Mouse (Mus musculus) cerebellum, postnatal 25 days (tissue): ENCODE measurements around the gene Hoxa3.

Experiments
- DNase-seq, 2 experiments: peaks; one replicate each; pipeline ENCODE4 v3.0.0; 2021; ENCODE audit warnings: mixed read lengths in 2 of 2

Gene Hoxa3

DNA sequence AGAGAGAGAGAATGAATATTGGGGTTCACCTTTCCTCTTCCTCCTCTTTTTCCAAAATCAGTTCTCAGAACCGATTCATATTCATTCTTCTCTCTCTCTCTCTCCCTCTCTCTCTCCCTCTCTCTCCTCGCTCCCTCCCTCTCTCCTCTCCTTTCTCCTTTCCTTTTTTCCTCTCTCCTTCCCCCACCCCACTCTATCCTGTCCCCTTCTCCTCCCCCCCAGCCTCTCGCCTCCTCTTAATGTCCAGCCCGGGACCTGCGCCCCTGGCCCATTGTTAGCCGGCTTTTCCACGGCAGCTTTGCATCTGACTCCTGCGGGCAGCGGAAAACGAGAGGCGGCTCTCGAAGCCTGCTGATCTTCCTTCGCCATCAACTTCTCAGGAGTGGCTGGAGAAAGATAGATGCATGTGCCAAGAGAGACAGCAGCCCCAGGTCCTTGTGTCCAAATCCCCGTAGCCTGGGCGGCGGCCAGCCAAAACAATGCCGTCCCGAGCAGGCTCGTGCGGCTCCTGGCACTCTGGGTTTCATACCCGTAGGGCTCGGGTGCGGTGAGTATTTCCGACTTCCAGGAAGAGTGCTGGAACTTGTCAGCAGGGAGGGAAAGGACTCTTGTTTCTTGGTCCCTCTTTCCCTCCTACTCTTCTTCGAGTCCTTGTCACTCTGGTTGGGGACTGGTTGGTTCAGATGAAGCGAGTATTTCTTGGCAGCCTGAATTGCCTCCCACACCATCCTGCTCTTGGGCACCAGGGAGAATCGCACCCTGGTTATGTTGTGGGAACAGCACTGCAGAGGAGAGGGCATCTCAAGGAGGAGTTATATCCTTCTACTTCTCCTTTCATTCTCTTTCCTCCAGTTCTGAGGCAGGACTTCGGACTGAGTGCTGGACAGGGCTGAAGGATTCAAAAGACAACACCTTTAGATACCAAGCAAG, 47.4 kb downstream of the Hoxa3 start:
- no peak for DNase-seq

DNA sequence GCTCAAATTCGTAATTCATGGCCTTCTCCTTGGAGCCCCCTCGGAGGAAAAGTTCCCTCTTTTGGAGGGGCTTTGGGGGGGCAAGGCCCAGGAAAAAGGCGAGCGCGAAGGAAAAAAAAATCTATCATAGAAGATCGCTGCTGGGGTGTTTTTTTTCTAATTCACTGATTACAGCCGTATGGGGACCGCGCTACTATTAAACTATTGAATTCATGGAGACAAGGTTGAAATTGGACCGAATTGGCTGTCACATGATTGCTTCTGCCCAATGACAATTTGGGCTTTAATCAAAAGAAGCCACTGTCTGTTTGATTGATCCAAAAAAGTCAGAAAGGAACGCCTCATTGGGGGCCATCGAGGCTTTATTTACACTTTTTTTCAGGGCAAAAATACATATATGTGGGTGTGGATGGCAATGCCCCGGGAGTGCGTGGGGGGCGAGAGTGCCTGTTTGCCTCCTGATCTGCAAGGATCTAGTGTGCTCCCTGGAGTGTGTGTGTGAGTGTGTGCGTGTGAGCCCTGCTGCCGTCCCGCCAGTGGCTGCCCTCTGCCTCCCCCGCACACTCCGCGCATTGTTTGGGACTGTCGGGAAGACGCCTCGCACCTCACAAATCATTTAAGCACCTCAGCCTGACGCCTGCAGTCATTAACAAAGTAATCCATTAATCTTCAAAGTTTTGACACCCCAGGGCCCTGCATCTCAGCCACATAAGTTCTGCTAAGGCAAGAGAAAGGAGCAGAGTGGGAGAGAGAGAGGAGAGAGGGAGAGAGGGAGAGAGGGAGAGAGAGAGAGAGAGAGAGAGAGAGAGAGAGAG, 48.3 kb downstream of the Hoxa3 start, which contains the start of gene Hoxa2:
Gene Hoxa2, minus strand, starts transcription at position 206 of the 815 bp plus-strand sequence.
- no peak for DNase-seq

DNA sequence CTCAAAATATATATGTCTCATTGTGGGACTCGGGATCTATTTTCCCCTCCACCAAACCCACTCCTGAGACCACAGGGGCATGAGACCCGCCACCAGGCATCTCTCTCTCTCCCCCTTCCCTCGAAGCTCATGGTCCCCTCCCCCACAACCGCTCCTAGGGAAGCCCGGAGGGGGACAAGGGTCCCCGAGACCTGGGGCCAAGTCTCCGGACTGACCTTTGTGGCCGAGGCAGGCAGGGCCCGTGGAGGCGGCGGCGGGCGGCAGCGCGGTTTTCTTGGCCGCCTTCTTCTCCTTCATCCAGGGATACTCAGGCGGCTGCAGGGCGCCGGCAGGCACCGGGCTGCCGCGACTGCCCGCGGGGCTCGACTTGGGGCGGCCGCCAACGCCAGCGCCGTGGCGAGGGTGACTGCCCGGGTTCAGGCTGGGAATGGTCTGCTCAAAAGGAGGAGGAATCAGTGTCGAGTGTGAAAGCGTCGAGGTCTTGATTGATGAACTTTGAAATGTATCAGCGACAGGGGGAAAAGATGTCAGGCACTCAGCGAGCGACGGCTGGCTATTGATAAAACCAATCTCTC, 49.0 kb downstream of the Hoxa3 start:
- DNase-seq, result peak in 1 of 2 experiments; percentile 12

DNA sequence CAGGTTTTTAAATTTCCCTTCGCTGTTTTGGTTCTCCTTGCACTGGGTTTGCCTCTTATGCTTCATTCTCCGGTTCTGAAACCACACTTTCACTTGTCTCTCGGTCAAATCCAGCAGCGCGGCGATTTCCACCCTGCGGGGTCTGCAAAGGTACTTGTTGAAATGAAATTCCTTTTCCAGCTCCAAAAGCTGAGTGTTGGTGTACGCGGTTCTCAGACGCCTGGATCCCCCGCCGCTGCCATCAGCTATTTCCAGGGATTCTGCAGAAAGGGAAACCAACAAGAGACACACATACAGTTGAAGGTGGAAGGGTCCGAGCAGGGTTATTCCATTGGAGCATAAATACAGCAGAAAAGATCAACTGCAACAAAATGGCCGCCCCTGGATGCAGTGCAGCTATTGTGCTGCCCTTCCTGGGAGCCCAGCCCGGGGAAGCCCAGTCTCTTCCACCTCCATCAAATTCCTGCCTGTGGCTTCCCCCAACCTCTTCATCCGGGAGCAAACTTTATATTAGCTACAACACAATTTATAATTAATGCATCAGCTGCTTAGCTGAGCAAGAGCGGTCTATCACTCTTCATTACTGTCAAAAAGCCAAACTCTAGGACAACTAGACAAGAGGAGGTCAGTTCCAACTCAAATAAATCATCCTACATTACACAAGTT, 49.6 kb downstream of the Hoxa3 start:
- peak in 1 of 2 experiments; percentile 12 for DNase-seq

DNA sequence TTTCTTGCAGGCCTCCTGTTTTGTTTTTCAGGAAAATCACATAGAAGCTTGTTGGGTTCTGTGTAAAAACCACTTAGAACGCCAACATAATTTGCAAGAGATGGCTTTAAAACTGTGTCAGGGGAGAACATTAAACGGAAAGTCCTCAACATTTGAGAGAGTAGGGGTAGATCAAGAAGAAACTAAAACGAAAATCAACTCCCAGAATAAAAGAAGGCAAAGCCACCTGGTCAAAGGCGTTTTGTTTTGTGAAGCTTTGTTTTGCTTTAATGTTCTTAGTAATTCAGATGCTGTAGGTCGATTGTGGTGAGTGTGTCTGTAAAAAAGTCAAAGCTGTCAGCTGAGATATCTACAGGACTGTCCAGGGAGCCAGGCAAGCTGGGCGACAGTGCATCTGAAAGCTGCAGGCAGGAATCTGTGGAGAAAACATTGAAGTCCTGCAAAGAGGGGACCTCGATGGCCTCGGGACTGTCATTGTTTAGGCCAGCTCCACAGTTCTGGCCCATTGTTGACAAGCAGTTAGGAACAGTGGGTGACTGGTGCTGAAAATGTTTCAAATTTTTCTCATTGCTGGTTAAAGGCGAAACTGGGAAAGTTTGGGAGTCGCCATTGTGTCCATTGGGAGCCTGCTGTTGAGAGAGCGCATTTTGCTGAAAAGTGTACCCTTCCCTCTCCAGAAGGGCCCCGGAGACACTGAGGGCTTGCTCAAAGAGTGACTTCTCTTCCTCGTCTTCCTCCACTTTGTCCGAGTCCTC, 50.3 kb downstream of the Hoxa3 start:
- DNase-seq, result peak in 1 of 2 experiments; percentile 16

DNA sequence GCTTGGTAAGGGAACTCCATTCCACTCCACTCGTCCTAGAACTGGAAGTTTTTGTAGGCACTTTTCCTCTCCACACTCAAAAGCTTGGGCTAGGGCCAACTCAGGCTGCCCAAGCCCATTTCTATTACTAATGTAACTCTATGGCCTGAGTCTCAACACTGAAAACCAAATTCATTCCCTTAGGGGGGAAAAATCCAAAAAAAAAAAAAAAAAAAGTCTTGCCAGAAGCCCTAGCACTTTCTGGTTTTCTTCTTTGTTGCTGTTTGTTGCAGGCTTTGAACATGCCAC, 51.1 kb downstream of the Hoxa3 start:
- no peak for DNase-seq

DNA sequence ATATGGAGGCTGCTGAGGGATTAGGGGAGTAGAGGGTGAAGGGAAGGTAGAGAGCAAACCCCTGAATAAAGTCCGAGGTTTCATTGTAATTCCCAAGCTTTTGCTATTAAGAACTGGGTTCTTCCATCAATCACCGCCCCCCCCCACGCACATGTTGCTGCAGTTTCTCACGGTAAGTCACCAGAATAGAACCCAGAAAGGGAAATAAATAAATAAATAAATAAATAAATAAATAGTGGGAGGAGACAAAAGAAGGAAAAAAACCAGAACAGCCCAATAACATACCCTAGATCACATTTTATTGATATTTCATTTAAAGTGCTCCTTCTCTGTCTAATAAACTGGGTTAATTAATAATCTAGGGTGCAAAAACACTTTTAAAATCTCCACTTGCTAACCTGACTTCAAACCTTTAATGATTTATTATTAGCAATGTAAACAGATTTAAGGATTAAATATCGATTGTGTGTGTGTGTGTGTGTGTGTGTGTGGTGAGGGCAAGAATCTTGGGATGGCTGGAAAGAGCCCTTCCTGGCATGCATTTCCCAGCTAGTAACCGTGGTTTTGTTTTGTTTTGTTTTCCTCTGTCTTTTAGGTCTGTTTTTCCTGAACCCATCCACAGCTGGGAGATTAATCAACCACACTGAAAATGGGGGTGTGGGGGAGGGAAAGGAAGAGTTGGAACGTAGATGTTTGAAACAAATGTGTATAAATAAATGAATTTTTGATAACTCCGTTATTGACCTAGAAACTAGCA, 51.6 kb downstream of the Hoxa3 start:
- no peak for DNase-seq

DNA sequence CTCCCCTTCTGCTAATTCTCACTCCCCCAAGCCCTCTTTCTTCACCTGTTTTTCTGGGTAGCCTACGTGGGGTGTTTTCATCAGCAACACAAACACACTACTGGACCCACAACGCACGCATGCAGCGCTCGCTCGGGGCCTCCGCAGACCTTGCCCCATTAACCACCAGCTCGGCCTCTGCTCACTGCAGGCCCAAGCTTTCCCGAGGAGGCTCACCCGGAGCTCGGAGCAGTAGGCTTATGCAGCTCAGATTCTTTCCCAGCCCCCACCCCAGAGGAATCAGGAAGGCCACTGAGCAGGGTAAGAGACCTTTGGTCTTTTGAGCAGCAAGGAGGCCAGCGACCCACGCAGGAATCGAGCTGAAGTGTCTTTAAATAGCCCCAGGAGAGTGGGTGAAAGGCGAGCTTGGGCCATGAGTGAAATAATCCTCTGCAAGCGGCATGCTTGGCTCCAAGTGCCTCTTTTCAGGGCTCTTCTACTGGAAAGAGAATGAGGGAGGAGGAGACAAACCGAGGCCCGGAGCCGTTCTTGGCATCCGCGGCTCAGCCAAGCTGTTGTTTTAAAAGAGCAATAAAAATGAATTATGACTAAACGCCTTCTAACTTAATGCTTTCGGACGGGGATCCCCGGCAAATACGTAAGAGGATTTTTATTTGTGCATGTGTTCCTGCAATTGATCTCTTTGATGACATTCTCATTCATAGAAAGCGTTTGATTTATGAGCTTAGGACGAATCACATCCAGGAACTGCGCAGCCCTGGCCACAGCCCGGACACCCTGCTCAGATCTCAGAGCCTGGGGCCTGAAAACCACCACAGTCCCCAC, 52.4 kb downstream of the Hoxa3 start:
- no peak for DNase-seq

DNA sequence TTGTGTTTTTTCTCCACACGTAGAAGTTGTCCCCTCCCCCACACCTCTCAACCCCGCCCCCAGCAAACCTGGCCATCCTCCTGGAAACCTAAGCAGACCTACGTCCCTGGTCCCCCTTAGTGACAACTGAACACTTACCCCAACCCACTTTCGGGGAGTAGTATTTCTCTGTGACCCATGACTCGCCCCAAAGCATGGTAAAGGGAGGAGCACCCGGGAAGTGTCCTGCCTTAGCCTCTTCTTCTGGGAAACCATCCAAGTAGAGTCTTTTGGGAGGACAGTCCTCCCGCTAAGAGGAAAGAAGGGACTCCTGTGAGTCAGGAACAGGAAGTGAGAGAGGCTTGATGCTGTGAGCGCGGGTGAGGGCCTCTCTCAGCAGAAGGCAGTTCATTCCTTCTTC, 53.2 kb downstream of the Hoxa3 start:
- no peak for DNase-seq

DNA sequence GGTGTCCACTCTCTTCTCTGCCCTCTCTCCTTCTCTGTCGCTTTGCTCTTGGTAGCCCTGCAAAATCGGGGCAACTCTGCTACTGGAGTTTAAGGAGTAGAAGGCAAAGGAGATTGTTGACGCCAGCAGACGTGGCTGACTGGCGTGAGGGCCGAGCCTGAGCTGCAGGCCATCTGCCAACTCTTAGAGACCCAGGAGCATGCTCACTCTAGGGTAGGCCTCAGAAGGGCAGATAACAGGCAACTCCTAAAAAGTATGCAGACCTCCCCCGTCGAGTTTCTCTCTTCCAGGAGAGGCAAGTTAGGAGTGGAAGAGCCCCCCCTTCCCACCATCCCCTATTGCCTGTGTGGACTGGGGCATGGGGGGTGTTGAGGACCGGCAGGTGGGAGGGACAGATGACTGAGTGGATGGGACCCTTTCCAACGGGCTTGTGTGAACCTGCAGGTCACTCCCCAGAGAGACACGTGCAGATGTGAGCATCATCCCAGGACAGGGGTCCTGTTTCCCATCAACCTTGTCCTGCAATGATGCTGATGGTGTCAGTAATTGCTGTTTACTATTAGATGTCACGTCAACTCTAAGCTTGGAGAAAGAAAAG, 53.9 kb downstream of the Hoxa3 start:
- no peak for DNase-seq

DNA sequence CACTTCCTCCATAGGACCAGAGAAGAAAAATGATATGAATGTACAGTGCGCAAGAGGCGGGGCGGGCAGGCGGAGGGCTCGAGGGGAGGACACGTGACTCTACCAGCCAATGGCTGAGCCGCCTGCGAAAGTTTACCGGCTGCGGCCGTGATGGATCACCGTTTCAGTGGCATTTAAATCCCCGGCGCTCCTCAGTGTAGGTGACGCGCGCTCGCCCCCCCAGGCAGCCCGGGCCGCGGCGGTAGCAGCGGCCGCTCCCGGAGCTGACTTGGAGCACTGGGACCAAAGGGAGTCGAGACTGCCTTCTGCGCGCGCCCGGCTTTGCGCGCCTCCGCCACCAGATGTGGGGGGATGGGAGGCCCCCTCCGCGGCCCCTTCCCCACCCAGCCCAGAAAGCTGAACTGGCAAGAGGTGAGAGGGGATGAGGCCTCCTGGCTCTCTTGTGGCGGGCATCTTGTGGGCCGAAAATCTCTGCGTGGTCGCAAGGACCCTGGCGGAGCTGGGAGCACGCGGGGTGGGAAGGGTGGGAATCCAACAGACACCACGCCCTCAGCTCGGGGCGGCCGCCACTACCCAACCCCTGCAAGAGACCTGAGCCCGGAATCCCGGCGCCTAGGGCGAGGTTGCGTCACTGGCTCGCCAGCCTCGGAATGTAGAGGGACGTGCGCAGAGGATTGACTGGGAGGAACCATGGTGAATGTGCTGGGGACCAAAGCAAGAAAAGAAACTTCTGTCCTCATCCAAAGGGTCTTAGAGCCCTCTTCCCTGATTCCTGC, 54.7 kb downstream of the Hoxa3 start, which contains the start of gene Hoxa1:
Gene Hoxa1, minus strand, starts transcription at position 42 of the 776 bp plus-strand sequence.
- DNase-seq, result no peak

DNA sequence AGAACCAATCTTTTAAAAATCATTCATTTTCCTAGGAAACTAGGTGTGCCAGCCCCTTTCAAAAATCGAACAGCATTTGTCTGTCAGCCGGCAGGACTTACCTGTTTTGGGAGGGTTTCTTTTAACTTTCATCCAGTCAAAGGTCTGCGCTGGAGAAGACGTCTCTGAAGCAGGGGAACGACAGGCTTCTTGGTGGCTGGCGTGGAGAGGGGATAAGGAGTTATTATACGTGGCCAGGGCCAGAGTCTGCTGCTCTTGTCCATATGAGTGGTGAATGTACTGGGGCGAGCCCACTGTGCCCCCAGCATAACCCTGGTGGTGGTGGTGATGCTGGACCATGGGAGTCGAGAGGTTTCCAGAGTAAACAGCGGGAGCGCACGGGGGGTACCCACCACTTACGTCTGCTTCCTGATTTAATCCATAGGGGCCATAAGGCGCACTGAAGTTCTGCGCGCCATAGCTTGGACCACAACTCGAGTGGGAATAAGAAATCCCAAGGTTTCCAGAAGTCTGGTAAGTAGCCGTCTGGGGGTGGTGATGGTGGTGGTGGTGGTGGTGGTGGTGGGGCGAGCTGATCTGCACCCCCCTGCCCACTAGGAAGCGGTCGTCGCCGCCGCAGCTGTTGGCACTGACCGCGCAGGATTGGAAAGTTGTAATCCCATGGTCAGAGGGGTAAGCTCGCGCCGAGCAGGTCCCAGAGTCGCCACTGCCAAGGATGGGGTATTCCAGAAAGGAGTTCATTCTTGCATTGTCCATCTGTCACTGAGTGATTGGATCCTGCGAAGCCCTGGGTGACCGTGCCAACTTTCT, 55.5 kb downstream of the Hoxa3 start:
- DNase-seq, result no peak

DNA sequence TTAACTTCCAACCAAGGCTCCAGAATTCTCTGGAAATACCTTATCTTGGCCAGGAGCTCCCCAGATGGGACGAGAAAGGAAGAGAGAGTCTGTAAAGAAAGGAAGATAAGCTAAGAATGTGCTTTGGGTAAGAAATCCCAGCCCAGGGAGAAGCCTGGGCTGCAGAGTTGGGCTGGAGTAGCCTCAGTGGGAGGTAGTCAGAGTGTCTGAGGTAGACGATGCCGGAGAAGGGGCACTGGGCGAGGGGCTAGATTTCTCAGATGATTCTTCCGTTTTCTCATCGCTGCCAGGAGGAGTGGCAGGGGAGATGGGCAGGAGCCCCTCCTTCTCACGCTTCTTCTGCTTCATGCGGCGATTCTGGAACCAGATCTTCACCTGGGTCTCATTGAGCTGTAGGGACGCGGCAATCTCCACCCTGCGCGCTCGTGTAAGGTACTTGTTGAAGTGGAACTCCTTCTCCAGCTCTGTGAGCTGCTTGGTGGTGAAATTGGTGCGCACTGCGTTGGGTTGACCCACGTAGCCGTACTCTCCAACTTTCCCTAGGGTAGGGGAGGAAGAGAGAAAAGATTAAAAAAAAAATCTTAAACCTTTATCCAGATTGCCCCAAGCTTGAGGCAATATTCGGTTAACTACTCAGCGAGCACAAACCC, 56.5 kb downstream of the Hoxa3 start:
- DNase-seq, result no peak

DNA sequence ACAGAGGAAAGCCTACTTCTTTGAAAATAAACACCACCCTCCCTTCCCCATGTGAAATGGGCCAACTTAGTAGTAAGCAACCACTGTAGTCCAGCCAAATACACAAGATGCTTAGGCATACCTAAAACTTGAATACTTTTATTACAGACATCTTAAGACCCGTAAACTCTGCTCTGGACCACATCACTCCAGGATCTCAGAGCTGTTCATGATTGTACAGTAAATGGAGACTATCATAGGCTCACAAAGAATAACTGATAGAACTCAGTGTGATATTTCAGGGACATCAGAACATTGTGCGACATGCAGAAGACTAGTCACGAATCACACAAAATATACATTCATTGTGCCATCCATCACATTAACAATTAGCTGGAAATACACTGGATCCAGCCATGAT, 57.7 kb downstream of the Hoxa3 start:
- DNase-seq, result no peak

DNA sequence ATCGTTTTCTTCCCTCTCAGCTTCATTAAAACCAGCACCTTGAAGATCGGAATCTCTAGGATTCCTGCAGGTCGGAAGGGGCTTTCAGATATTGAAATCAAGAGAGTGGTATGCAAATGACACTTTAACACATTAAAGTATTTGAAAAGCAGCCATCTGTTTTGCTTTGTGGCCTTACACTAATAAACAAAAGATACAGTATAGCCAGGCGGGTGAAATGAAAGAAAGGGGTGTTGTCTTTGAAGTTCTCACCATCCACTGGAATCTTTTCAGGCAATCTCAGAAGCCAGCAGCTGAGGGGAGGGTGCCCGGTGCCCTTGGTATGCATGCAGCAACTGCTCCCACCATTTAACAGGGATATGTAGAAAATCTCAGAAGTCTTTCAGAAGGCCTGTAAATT, 59.1 kb downstream of the Hoxa3 start:
- no peak for DNase-seq

DNA sequence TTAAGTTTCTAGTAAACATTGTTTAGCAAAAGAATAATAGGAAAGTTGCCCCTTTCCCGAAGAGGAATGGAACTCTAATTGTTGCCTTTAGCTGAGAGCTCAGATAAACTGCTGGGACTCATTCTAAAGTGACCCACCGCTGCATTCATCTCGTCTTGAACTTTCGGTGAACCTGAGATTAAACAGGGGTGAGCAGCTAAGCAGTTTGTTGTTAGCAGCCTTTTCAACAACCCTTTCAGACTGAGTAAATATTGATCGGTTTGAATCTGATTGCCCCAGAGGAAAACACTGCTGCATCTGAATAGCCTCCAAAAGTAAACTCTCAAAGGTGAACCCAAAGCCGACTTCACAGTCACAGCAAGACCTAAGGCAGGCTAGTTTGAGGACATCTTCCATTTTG, 59.9 kb downstream of the Hoxa3 start:
- DNase-seq, result no peak
